30 mouse cellular contexts compared by ENCODE assay signal in the genomic region with DNA sequence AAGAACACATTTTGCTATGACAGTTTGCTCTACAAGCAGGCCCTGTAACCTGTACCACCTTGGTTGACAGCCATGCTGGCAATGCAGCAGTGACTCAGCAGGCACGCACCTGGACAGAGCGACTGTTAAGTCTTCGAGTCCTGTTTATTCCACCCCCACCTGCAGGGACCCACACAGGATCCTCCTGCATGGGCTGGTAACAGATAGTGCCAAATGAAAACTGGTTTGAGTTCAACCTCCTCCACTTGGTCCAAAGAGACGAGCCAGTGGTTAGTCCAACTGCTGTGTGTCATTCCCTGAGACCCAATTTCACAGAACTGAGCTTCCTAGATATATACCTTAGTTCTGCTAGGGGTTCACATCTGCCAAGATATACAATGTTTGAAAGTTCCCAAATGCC. TPM values are rescaled to one million over a fixed set of nuclear protein-coding genes. Genes with fewer than 3 reads are reported as not detected.
DNase-seq lines count a peak whose midpoint lies in the region; ATAC-seq and TF ChIP-seq lines count a peak whose summit lies in the region.
"Had no signal": no experiment of that assay in that cellular context is flagged by ENCODE, and none has a peak within 500 bp of the region (broad histone marks: within the 10 kb centered on the region; RNA-seq: fewer than 3 reads in every experiment).

No protein-coding gene starts in this region.

- ATAC-seq in forebrain, embryonic 13.5 days, result no peak
- ATAC-seq: inflammation-experienced regulatory T-cells, adult 6 months; midbrain, embryonic 15.5 days had no signal

- peak; percentile 57 for DNase-seq in cerebellum, adult 11-12 months
- no peak for DNase-seq in cerebellum, postnatal 4 days (ENCODE audit: low spot score in 2 of 2)
- no peak for DNase-seq in layer of hippocampus, adult 2 months (ENCODE audit: low spot score in 2 of 2)
- no peak for DNase-seq in layer of hippocampus, postnatal 25 days (ENCODE audit: extremely low spot score in 1 of 2, low spot score in 1 of 2)
- DNase-seq in right cerebral cortex, postnatal 25 days, result peak; percentile 40
- no peak for DNase-seq in right cerebral cortex, postnatal 14 days
- DNase-seq in thymus, postnatal 36 days, result no peak
- DNase-seq: adrenal gland, adult 8-10 months; gastrocnemius, postnatal 36 days; heart, adult 18-20 months; kidney, adult 2 months; kidney, postnatal 4 days; liver; lung, adult 2 months; lung, postnatal 10 days had no signal

- H3K27ac ChIP-seq in layer of hippocampus, adult 2 months, result peak overlapping the region; percentile 75; the same call in 1 of the 2 replicates
- H3K27ac ChIP-seq in forebrain, embryonic 13.5 days, result no peak overlapping the region
- H3K27ac ChIP-seq: embryonic facial prominence, embryonic 10.5 days; forebrain, embryonic 12.5 days; hindbrain, embryonic 14.5 days; left cerebral cortex, adult 2 months; liver, embryonic 14.5 days; macrophage; midbrain, embryonic 10.5 days; midbrain, embryonic 15.5 days; neural tube, embryonic 15.5 days; stomach, embryonic 15.5 days had no signal

- TF ChIP-seq CTCF in layer of hippocampus, adult 2 months (conservative IDR thresholded peaks at IDR 0.05), result no peak

- H3K9ac ChIP-seq in forebrain, embryonic 13.5 days, result no peak overlapping the region
- H3K9ac ChIP-seq: embryonic facial prominence, embryonic 15.5 days; forebrain, embryonic 12.5 days; hindbrain, embryonic 14.5 days; liver, embryonic 14.5 days; midbrain, embryonic 15.5 days; stomach, embryonic 15.5 days had no signal

- H3K4me1 ChIP-seq in forebrain, embryonic 13.5 days, result peaks cover 30% of the 10 kb centered on the region

- 94% methylated on average over 4 of the region's 4 CpGs for WGBS in forebrain, embryonic 13.5 days

- no peak overlapping the region for H3K4me2 ChIP-seq in forebrain, embryonic 13.5 days
- H3K4me2 ChIP-seq: embryonic facial prominence, embryonic 15.5 days; forebrain, embryonic 12.5 days; heart, embryonic 11.5 days; hindbrain, embryonic 14.5 days; midbrain, embryonic 15.5 days; neural tube, embryonic 15.5 days; stomach, embryonic 15.5 days had no signal

- no peaks in the 10 kb centered on the region for H3K9me3 ChIP-seq in forebrain, embryonic 13.5 days (replicated peaks)
- H3K9me3 ChIP-seq: embryonic facial prominence, embryonic 10.5 days; embryonic facial prominence, embryonic 15.5 days; forebrain, embryonic 12.5 days; G1E; midbrain, embryonic 10.5 days; midbrain, embryonic 15.5 days; neural tube, embryonic 15.5 days; stomach, embryonic 15.5 days had no signal

- peaks cover 68% of the 10 kb centered on the region for H3K36me3 ChIP-seq in forebrain, embryonic 13.5 days (ENCODE audit: poor library complexity, severe bottlenecking)

- no peak overlapping the region for H3K4me3 ChIP-seq in layer of hippocampus, adult 2 months
- H3K4me3 ChIP-seq in forebrain, embryonic 13.5 days, result no peak overlapping the region
- H3K4me3 ChIP-seq: embryonic facial prominence, embryonic 10.5 days; embryonic facial prominence, embryonic 15.5 days; forebrain, embryonic 12.5 days; left cerebral cortex, adult 2 months; midbrain, embryonic 10.5 days; midbrain, embryonic 15.5 days; neural tube, embryonic 15.5 days; stomach, embryonic 15.5 days had no signal

- H3K27me3 ChIP-seq in forebrain, embryonic 13.5 days, result no peaks in the 10 kb centered on the region
- H3K27me3 ChIP-seq: embryonic facial prominence, embryonic 15.5 days; forebrain, embryonic 12.5 days; midbrain, embryonic 15.5 days; neural tube, embryonic 15.5 days; stomach, embryonic 15.5 days had no signal

RNA-seq across cellular contexts. Expression of gene Wdr1, which starts 5.2 kb away (rescaled TPM):
- 100 to 1,000 TPM; 203 to 212 TPM for total RNA-seq in layer of hippocampus, adult 2 months (2021)
- 100 to 1,000 TPM; 217 TPM for total RNA-seq in layer of hippocampus, postnatal 25 days (2021)
- polyA plus RNA-seq in forebrain, embryonic 13.5 days (2015; fragmentation: Nextera tagmentation; extraction: Ambion mirVana), result 135 and 145 TPM in 2 replicates

RNA-seq across cellular contexts. Expression of gene Slc2a9, which starts 54.9 kb away (rescaled TPM):
- 1 to 10 TPM; 3.2 to 4.2 TPM for total RNA-seq in layer of hippocampus, adult 2 months (2021)
- total RNA-seq in layer of hippocampus, postnatal 25 days (2021), result 1 to 10 TPM; 1.8 to 1.9 TPM
- polyA plus RNA-seq in forebrain, embryonic 13.5 days (2015; fragmentation: Nextera tagmentation; extraction: Ambion mirVana), result 0.05 and 0.28 TPM in 2 replicates

Comparison
In these comparisons a context has a peak if more than half of its experiments do, and no peak if none do; other contexts are left out.
1. DNase-seq: peak in cerebellum, adult 11-12 months (single experiment) and right cerebral cortex, postnatal 25 days (single experiment); none in cerebellum, postnatal 4 days (0 of 2), layer of hippocampus, adult 2 months (0 of 2), layer of hippocampus, postnatal 25 days (0 of 2), right cerebral cortex, postnatal 14 days (single experiment) and thymus, postnatal 36 days (0 of 2).